Mouse (Mus musculus) right cerebral cortex, postnatal 25 days (tissue): Measurements from ENCODE around the gene Map4k2.
A peak's percentile ranks its signal among the peaks of the same experiment; 100 is the strongest.

ENCODE experiments used
- DNase-seq: peaks from one replicate; pipeline ENCODE4 v3.0.0; 2022

Map4k2 gene

DNA sequence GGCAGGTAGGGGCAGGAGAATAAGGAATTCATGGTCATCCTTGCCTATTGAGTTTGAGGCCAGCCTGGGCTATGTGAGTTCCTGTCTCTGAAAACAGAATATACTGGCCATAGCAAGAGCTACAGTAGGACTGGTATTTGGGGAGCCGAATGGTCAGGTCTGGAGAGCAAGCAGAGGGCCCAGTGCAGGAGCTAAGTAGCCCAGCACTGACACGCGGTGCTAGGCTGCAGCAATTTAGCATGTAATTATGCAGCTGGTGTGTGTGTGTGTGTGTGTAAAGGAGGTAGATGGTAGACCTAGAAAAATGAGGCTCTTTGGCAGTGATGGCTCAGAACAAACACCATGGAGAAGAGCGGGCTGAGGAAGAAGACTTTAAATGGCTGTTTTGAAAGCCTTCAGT lies 6.7 kb downstream of the Map4k2 start:
- DNase-seq, result no peak

DNA sequence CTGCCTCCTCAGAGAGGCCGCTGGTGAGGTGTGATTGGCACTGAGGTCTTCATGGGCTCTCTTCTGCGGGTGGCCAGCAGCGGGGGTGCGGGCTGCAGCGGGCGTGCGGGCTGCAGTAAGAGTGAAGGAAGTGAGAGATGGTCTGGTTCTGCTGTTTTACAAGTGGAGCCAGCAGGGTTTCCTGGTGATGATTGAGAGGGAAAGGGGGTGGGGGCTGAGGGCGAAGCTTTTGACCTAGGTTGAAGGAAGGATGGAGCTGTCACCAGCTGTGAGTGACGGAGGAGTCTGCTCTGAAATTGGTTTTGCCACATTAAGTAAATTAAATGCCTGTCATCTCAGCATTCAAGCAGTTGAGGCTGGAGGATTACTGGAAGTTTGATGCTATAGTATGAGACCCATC lies 7.8 kb downstream of the Map4k2 start:
- DNase-seq, result no peak

DNA sequence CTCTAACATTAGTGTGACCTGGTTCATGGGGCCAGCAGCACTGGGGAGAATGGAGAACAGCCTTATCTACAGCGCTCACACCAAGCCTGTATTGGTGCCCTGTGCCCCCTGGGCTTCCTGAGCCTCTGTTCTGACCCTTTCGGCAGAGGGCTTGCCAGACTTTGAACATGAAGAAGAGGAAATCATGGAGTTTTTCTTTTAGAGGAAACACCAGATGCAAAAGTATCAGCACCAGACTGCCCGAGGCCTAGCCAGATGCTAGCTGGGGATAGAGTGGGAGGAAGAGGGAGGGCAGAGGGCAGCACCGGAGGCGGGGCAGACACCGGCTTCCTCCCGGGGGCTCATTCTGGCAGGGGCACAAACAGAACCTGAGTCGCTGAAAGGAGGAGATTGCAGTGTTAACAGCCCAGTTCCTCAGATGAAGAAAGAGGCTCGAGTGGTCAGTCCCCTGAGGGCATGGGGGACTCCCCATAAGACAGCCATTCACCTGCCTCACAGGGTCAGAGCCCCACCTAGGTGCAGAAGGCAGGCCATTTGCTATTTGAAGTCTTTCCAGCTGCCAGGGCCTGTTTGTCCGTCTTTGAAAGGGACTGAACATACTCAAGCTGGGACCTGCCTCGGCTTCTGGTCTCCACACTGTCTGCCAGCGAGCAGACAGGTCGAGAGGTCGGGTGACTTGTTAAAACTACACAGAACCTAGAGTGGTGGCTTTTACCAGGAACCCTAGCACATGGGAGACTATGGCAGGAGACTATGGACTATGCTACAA lies 8.5 kb downstream of the Map4k2 start:
- DNase-seq, result no peak

DNA sequence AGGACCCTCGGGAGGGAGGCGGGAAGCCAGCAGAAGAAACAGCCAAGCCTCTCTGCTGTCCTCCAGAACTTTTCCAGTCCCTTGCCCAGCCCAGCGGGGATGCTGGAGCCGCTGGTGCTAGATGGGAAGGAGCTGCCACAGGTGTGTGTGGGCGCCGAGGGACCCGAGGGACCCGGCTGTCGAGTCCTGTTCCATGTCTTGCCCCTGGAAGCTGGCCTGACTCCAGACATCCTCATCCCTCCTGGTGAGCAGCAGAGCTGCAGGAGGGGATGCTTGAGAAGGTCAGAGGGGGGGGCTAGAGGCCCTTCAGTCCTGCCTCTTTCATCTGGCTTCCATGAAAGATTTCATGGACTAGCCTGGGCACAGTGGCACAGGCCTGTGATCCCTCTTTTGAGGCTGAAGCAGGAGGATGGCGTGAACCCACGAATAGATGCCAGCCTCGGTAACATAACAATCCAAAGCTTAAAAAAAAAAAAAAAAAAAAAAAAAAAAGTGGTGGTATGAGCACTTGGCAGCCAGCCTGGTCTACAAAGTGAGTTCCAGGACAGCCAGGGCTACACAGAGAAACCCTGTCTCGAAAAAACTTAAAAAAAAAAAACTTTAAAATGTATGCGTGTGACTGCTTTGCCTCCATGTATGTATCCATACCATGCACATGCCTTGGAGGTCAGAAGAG lies 10.6 kb downstream of the Map4k2 start:
- no peak for DNase-seq

DNA sequence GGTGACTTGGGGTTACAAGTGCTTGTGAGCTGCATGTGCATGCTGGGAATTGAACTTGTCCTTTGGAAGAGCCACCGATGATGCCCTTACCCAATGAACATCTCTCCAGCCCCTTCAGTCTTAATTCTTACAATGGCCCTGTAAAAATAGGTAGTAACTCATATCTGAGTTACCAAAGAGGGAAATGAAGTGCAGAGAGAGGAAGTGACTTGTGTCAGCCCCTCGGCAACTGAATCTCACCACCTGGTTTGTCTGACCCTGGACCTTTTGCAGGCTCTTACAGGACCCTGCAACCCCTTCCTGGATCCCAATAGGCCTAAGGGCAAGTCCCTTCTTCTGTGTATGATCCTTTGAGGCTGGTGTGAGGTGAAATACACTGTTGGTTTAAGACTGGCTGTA lies 11.2 kb downstream of the Map4k2 start:
- DNase-seq, result no peak

DNA sequence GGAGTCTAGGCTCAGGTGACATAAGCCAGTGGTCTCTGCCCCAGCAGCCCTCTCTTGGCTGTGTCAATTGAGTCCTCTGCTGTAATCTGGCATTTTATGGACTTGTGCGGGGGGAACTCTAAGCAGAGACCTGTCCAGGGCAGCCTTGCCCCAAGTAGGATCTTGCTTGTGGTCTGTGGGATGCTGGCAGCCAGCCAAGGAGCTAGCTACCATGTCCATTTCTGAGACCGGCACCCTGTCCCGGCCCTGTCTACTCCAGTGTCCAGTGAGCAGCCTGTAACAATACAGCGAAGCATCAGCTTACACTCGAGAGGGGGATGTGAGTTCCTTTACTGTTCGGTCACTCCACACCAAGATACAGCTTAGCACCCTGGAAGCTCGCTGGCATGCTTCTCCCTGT lies 13.1 kb downstream of the Map4k2 start:
- DNase-seq, result no peak

DNA sequence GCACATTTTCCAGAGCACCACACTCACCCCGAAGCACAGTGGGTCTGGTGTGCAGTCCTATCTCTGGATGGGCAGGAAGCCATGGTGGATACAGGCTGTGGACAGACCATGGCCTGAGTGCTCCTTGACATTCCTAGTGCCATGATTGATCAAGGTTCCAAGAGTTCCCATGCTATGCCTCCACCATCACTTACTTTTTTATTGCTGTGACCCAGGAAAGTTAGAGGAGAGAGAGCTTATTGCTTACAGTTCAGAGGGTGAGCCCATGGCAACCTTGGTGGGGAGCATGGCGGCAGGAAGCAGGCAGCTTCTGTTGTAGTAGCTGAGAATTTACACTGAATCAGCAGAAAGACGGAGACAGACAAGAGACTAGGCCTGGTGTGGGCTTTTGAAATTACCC lies 20.4 kb downstream of the Map4k2 start:
- no peak for DNase-seq

DNA sequence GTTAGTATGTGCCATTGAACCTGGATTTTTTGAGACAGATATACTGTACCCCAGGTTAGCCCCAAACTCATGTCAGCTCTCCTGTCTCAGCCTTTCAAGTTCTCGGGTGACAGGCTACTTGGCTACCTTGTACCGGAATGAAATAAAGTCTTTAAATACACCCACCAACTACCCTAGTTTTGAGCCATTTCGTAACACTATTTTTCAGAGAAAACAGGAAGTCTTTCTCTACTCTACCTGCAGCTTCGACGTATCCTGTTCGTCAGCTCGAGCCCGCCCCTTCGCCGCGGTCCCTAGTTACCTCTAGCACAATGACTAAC lies 22.1 kb downstream of the Map4k2 start:
- DNase-seq, result no peak

DNA sequence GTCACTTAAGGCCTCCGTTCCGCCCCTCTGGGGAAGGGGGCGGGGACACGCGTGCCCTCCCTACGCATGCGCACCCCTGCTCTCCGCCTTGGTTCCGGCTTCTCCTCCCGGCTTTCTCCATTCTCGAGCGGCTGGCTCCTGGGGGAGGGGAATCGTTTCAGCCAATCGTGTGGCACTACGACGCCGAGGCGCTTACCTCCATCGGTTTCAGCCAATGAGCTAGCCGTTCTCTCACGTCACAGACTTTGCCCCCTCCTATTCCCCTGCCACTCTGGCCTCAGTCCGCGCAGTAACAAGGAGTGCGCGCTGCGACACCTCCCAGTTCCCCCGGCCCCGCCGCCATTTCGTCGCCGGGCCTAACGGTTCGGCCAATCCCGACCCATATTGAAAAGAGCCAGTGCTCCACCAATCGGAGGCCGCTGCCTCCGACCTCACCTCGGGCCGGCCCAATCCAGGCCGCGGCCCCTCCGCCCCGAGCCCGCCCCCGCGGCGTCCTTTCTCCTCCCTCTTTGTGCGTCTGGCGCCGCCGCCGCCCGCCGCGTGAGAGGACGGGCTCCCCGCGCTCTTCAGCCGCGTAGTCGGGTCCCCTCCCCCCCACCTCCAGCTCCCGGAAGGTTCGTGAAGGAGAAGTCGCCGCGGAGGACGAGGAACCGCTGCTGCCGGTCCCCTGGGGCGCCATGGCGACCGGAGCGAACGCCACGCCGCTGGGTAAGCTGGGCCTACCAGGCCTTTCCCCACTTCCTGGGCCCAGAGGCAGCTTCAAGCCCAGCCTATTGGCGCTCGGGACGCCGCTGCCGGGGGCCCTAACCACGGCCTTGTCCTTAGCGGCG lies 22.7 kb downstream of the Map4k2 start, which contains the start of gene Sf1:
Gene Sf1, plus strand, starts transcription at position 280 of the 830 bp plus-strand sequence.
- DNase-seq, result peak; percentile 100

DNA sequence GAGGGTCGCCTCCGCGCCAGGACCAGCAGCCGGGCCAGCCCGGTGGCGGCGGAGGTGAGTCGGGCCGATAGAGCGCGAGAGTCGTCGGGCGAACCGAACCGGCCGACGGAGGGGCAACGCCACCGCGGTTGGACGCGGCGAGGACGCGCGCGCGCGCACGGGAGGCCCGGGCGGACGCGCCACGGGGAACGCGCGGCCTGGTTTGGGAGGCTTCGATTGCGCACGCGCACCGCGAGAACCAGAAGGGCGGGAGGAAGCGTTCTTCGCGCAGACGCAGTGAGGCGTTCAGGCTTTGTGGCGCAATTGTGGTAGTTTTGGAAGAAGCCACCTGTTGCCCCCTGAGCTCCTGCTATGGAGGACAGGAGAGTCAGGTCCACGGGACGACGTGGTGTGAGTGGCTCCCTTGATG lies 23.4 kb downstream of the Map4k2 start:
- DNase-seq, result peak; percentile 92

DNA sequence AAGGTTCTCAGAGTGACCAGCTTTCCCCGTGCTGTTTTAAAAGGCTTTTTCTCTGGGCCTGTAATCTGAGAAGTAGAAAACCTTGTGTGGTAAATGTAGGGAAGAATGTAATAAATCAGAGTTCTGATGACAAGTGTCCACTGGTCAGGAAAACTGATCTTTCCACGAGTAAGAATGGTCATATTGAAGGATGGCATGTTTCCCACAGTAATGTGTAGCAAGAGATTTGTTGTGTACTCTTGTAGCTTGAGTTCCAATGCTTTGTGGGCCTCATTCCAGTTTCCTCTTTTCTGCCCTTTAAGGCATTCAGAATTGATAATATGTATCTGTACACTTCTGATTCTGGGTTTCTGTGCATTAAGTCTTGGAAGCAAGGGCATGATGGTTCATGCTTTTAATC lies 23.9 kb downstream of the Map4k2 start:
- DNase-seq, result no peak

DNA sequence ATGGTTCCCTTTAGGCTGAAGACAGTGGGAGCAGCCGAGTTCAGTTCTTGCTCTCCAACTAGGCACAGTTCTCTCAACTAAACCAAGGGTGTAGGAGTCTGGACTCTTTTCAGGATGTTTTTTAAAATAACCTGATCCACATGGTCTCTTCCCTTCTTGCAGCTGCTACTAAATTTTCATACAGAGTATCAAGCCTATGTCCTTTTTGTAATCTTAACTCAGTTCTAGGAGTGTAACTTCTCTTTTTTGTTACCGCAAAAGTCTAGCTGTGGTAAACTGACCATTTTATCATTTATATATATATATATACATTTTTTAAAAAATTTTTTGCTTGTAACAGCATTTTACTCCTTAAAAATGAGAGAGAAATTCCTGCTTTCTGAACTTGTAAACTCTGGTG lies 29.2 kb downstream of the Map4k2 start:
- no peak for DNase-seq

DNA sequence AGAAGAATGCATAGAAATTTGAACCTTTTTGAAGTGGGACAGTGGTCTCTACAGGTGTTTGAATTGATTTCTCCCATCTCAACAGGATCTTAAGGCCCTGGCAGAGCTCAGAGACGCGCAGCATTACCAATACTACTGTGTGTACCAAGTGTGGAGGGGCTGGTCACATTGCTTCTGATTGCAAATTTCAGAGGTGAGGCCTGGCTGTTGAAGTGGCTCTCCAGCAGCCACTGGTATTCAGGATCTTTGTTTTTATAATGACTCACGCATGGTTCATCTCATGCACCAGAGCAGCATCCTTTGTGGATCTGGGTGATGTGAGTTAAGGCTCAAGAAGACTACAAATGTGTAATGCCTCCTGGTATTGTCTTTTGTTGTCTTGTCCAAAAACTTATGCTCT lies 31.5 kb downstream of the Map4k2 start:
- no peak for DNase-seq

DNA sequence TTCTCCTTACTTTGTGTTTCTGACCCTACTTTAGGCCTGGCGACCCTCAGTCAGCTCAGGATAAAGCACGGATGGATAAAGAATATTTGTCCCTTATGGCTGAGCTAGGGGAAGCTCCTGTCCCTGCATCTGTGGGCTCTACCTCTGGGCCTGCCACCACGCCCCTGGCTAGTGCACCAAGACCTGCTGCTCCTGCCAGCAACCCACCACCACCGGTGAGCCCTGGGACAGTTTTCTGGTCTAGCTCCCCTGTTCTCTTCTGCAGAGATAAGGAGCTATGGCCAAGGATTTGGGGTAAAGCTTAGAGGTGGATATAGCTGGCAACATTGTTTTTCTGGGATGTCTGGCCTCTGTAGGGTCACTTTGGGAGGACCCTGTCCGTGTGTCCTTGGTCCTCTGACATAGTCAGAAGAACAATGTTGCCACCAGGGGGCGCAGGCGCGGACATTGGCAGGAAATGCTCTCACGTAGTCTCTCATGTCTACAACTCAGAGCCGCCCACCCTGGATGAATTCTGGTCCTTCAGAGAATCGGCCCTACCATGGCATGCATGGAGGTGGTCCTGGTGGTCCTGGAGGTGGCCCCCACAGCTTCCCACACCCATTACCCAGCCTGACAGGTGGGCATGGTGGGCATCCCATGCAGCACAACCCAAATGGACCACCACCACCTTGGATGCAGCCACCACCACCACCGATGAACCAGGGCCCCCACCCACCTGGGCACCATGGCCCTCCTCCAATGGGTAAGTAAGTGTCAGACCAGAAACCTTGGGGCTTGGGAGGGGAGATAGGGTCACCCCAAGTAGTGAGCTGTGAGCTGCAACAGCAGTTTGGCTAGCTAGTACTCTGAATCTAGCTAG lies 32.8 kb downstream of the Map4k2 start:
- peak; percentile 46 for DNase-seq

DNA sequence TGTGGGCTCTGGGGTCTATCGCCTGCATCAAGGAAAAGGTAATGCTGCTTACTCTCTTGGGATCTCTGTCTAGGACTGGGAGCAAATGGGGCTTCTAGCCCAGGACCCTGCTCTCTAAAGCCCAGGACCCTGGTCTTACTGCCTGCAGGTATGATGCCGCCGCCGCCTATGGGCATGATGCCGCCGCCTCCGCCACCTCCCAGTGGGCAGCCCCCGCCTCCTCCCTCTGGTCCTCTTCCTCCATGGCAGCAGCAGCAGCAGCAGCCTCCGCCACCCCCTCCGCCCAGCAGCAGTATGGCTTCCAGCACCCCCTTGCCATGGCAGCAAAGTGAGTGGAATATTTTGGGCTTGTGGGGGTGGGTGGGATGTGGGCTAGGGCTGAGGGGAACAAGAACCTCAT lies 33.6 kb downstream of the Map4k2 start:
- no peak for DNase-seq

DNA sequence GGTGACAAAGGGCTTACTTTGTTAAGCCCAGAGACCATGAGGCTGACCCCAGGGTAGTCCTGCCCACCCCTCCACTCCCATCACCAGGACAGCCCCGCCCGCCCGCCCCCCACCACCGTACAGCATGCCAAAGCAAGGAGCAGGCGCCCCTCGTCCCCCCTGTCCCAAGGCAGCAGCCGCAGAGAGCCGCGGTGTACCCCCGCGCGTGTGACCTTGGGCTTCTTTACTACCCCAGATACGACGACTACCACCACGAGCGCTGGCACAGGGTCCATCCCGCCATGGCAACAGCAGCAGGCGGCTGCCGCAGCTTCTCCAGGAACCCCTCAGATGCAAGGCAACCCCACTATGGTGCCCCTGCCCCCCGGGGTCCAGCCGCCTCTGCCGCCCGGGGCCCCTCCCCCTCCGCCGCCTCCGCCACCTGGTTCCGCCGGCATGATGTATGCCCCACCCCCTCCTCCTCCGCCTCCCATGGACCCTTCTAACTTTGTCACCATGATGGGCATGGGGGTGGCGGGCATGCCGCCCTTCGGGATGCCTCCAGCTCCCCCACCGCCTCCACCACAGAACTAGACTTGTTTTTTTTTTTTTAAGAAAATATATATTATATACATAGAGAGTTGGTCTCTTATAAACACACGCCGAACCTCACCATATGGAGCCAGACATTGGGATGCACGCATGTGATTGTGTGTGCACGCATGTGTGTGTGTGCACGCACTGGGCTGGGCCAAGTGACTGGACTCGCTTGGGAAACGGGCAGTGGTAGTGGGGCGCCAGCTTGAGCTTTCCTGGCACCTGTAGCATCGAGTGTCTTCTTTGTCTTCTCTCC lies 34.7 kb downstream of the Map4k2 start:
- DNase-seq, result no peak

DNA sequence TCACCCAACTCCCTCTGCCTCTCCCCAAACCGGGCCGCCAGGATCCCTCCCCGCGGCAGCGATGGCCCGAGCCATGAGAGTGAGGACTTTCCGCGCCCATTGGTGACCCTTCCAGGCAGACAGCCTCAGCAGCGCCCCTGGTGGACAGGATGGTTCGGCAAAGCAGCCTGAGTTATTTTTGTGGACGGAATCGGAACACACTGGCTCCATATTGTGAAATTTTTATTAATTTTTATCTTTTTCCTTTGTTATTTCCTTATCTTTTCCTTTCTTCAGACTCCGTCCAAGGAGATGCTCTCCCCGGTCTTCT lies 35.3 kb downstream of the Map4k2 start:
- no peak for DNase-seq

DNA sequence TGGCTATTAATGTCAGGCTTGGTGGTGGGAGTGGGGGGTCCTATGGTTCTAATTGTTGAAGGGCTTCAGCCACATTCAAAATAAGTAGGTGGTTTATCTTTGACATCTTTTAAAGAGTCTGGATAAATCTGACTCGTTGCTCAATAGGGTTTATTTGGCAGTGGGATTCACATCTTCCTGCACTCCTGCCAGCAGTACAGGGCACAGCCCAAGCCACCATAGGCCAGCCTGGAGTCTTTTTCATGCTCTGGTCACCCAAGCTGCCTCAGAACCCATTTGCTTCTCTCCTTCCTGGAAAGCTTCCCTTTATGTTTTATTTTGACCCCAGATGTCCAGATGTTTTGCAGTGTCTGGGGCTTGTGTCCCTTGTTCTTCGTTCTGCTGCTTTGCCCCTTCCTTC lies 35.7 kb downstream of the Map4k2 start:
- DNase-seq, result no peak

DNA sequence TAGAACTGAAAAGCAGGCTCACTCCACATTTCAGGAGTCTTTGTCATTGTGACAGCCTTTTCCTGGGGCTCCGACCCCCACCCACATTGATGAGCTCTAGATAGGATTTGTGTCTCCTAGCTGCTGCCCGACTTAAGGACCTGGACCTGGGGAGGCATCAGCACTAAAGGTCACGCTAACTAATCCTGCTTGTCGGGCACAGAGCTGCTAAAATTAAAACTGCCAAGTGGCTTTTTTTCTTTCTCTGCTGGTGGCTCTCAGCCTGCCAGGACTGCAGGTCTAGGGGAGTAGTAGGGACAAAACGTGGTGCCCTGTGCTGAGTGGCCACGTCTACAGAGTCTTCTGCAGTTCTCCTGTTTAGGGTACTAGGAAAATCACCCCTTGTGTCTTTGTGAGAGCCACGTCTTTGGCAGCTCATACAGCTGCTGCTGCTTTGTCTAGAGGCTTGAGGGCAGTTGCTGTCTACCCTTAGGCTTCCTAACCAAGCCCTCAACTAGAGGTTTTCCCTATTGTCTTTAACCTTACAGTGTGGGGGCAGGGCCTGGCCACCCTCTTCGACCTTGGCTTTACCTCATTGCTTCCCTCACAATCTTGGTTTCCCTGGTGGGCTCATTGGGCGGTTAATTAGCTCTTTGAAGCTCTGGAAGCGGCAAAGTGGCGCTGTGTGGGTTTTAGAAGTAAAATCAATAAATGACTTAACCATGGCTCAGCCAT lies 36.5 kb downstream of the Map4k2 start:
- DNase-seq, result no peak

DNA sequence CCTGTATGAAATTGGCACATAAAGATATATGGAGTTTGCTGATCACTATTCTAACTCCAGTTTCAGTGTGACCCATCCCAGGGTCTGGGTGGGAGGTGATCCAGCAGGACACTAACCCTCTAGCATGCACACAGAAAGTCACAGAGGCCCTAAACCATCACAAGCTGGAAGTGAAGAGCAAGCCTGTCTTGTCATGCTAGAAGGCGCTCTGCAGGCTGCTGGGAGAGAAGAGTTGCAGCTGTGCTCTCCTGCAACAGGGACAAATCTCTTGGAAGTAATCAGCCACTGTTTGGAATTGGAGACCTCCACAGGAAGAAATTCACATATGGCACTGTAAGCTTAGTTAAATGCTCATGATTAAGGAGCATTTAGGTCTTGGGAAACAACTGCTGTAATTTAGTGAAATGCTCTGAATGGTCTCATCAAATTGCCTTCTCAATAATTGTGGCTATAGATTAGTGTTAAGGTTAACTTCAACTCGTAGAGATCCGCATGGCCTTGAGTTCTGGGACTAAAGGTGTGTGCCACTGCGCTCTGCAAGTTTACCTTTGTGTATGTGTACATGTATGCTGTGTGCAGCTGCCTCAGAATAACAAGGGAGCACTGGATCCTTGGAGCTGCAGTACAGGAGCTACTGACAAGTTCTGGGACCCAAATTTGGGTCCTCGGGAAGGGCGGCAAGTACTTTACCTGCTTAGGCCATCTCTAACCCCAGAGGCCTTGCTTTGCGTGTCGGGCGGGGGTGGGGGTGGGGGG lies 39.7 kb downstream of the Map4k2 start:
- DNase-seq, result no peak

DNA sequence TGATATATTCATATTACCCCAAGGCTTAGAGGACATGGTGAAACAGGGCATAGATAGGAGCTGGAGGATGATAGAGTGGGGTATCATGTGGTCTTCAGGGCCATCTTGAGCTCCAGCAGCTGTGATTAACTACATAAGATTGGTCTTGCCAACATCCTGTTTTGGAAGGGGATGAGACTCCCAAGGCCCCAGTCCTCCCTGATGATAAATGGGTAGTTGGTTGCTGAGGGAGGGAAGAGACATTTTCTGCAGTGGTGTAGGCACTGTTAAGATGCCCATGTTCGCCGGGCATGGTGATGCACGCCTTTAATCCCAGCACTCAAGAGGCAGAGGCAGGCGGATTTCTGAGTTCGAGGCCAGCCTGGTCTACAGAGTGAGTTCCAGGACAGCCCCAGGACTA lies 40.3 kb downstream of the Map4k2 start:
- no peak for DNase-seq
